In genomic region chr1:172651288-172651987, GRCm38 (mm10) we compare ENCODE assay signal across 20 mouse cellular contexts. TPM values are rescaled to one million over a fixed set of nuclear protein-coding genes. Genes with fewer than 3 reads are reported as not detected.
"Had no signal": no experiment of that assay in that cellular context is flagged by ENCODE, and none has a peak within 500 bp of the region (broad histone marks: within the 10 kb centered on the region; RNA-seq: fewer than 3 reads in every experiment).

No protein-coding gene starts in this region.

- H3K9me3 ChIP-seq: hindbrain, embryonic 15.5 days; limb, embryonic 12.5 days; midbrain, embryonic 13.5 days; neural tube, embryonic 15.5 days had no signal

- H3K9ac ChIP-seq: hindbrain, embryonic 15.5 days; limb, embryonic 12.5 days; midbrain, embryonic 13.5 days; neural tube, embryonic 15.5 days had no signal

- H3K4me2 ChIP-seq: hindbrain, embryonic 15.5 days; limb, embryonic 12.5 days; midbrain, embryonic 13.5 days; neural tube, embryonic 15.5 days had no signal

- H3K36me3 ChIP-seq: hindbrain, embryonic 15.5 days; limb, embryonic 12.5 days; midbrain, embryonic 13.5 days; neural tube, embryonic 15.5 days had no signal

- H3K4me1 ChIP-seq: hindbrain, embryonic 15.5 days; limb, embryonic 12.5 days; neural tube, embryonic 15.5 days had no signal

- H3K27ac ChIP-seq: hindbrain, embryonic 15.5 days; limb, embryonic 12.5 days; midbrain, embryonic 13.5 days; neural tube, embryonic 15.5 days; stomach, postnatal 0 days had no signal

- H3K27me3 ChIP-seq: hindbrain, embryonic 15.5 days; limb, embryonic 12.5 days; midbrain, embryonic 13.5 days; neural tube, embryonic 15.5 days had no signal

- DNase-seq: kidney, adult 9 months; lung, adult 18-20 months; right cerebral cortex, adult 18-20 months; right cerebral cortex, postnatal 25 days; thymus, postnatal 14 days had no signal

- H3K4me3 ChIP-seq: hindbrain, embryonic 15.5 days; limb, embryonic 12.5 days; midbrain, embryonic 13.5 days; myocyte; neural tube, embryonic 15.5 days had no signal

- ATAC-seq: midbrain, embryonic 13.5 days had no signal

RNA-seq across cellular contexts. Expression of gene Crp, which starts 46.4 kb away (rescaled TPM):
- total RNA-seq: layer of hippocampus, adult 8-10 months; layer of hippocampus, postnatal 14 days; left cerebral cortex, adult 18-20 months; left cerebral cortex, postnatal 25 days; megakaryocyte-erythroid progenitor cell, adult 5-6 weeks had no signal
- polyA plus RNA-seq: large intestine, adult 2 months; limb, embryonic 12.5 days; midbrain, embryonic 13.5 days; myocyte; small intestine, adult 2 months had no signal

RNA-seq across cellular contexts. Expression of gene Fcrl6, which starts 49.1 kb away (rescaled TPM):
- total RNA-seq: layer of hippocampus, postnatal 14 days; left cerebral cortex, adult 18-20 months; left cerebral cortex, postnatal 25 days; megakaryocyte-erythroid progenitor cell, adult 5-6 weeks had no signal
- polyA plus RNA-seq: intestine, embryonic 16.5 days; large intestine, adult 2 months; lung, embryonic 16.5 days; midbrain, embryonic 13.5 days; myocyte; small intestine, adult 2 months; stomach, postnatal 0 days had no signal
